Mouse (Mus musculus): ENCODE data around the gene 2310007B03Rik. TPM values are rescaled to one million over a fixed set of nuclear protein-coding genes. Genes with fewer than 3 reads are reported as not detected.
A peak's percentile ranks its signal among the peaks of the same experiment; 100 is the strongest.

The 2310007B03Rik gene
- polyA plus RNA-seq, 1 experiment from 2014 or later: 8.7 TPM

GRCm38 (mm10) chr1:93175849-93176248, 15.1 kb upstream of the 2310007B03Rik start:
- WGBS: 23% methylated on average over 6 of the region's 6 CpGs
- H3K27me3 ChIP-seq (replicated peaks): peaks cover 8% of the 10 kb centered on the region; the same call in 1 of the 2 replicates
- H3K9ac ChIP-seq: no peak overlapping the region
- ATAC-seq: no peak
- H3K4me1 ChIP-seq (replicated peaks): peaks cover 18% of the 10 kb centered on the region
- no peaks in the 10 kb centered on the region for H3K9me3 ChIP-seq
- peak overlapping the region; percentile 2; the same call in 1 of the 2 replicates for H3K4me3 ChIP-seq (replicated peaks)
- peak overlapping the region; percentile 80 for H3K4me2 ChIP-seq (replicated peaks)
- H3K27ac ChIP-seq: 0 out of 2 replicates have a peak overlapping the region, but pooled peaks have one; percentile 9
- no peaks in the 10 kb centered on the region for H3K36me3 ChIP-seq

- peak; percentile 69 for ATAC-seq
- Histone ChIP-seq H3K9ac (no peak overlapping the region), H3K9me3 (no peaks in the 10 kb centered on the region), H3K27me3 (replicated peaks) (peaks cover 8% of the 10 kb centered on the region; the same call in 1 of the 2 replicates), H3K27ac (no peak overlapping the region), H3K4me1 (replicated peaks) (peaks cover 18% of the 10 kb centered on the region), H3K4me3 (replicated peaks) (no peak overlapping the region), H3K4me2 (replicated peaks) (no peak overlapping the region), H3K36me3 (no peaks in the 10 kb centered on the region)
- WGBS: under 1% methylated on average over 4 of the region's 4 CpGs
Measured at GRCm38 (mm10) chr1:93174399-93174798, 13.7 kb upstream of the 2310007B03Rik start.

- H3K4me2 ChIP-seq (replicated peaks): no peak overlapping the region
- WGBS: 75% methylated on average over 4 of the region's 4 CpGs
- H3K4me1 ChIP-seq (replicated peaks): peaks cover 18% of the 10 kb centered on the region
- no peak overlapping the region for H3K4me3 ChIP-seq (replicated peaks)
- H3K27ac ChIP-seq: no peak overlapping the region
- H3K36me3 ChIP-seq: no peaks in the 10 kb centered on the region
- ATAC-seq: no peak
- H3K9me3 ChIP-seq: no peaks in the 10 kb centered on the region
- H3K27me3 ChIP-seq (replicated peaks): peaks cover 8% of the 10 kb centered on the region; the same call in 1 of the 2 replicates
- no peak overlapping the region for H3K9ac ChIP-seq
Measured at GRCm38 (mm10) chr1:93173665-93174064, 12.9 kb upstream of the 2310007B03Rik start.

- ATAC-seq: no peak
- H3K27me3 ChIP-seq (replicated peaks): no peaks in the 10 kb centered on the region
- no peaks in the 10 kb centered on the region for H3K36me3 ChIP-seq
- H3K4me1 ChIP-seq (replicated peaks): no peaks in the 10 kb centered on the region
- no peak within 1 kb of the TSS for H3K4me2 ChIP-seq (replicated peaks)
- 36% methylated on average over 10 of the region's 10 CpGs for WGBS
- H3K27ac ChIP-seq: no peak within 1 kb of the TSS
- H3K4me3 ChIP-seq (replicated peaks): no peak within 1 kb of the TSS
- H3K9ac ChIP-seq: no peak within 1 kb of the TSS
- no peaks in the 10 kb centered on the region for H3K9me3 ChIP-seq
Measured at GRCm38 (mm10) chr1:93168295-93168775, 7.6 kb upstream of the 2310007B03Rik start, which contains the start of gene Crocc2. Gene Crocc2 (plus strand): TSS chr1:93168725.

- Histone ChIP-seq H3K4me3 (replicated peaks) (no peak overlapping the region), H3K9me3 (no peaks in the 10 kb centered on the region), H3K27ac (no peak overlapping the region), H3K4me2 (replicated peaks) (no peak overlapping the region), H3K9ac (no peak overlapping the region), H3K4me1 (replicated peaks) (no peaks in the 10 kb centered on the region), H3K36me3 (no peaks in the 10 kb centered on the region), H3K27me3 (replicated peaks) (no peaks in the 10 kb centered on the region)
- ATAC-seq: no peak
- WGBS: 80% methylated on average over 11 of the region's 11 CpGs
Measured at GRCm38 (mm10) chr1:93166346-93167079, 5.8 kb upstream of the 2310007B03Rik start.

GRCm38 (mm10) chr1:93165447-93165846, 4.7 kb upstream of the 2310007B03Rik start:
- no peaks in the 10 kb centered on the region for H3K27me3 ChIP-seq (replicated peaks)
- H3K4me1 ChIP-seq (replicated peaks): 0 out of 2 replicates have a peak, but pooled peaks cover 8% of the 10 kb centered on the region
- no peak overlapping the region for H3K4me3 ChIP-seq (replicated peaks)
- no peak for ATAC-seq
- WGBS: 73% methylated on average over 9 of the region's 9 CpGs
- H3K4me2 ChIP-seq (replicated peaks): no peak overlapping the region
- no peak overlapping the region for H3K27ac ChIP-seq
- no peak overlapping the region for H3K9ac ChIP-seq
- H3K36me3 ChIP-seq: no peaks in the 10 kb centered on the region
- no peaks in the 10 kb centered on the region for H3K9me3 ChIP-seq

GRCm38 (mm10) chr1:93162588-93162987, 1.8 kb upstream of the 2310007B03Rik start:
- no peak overlapping the region for H3K27ac ChIP-seq
- no peak overlapping the region for H3K9ac ChIP-seq
- peaks cover 18% of the 10 kb centered on the region; the same call in 1 of the 2 replicates for H3K4me1 ChIP-seq (replicated peaks)
- no peak overlapping the region for H3K4me2 ChIP-seq (replicated peaks)
- no peak overlapping the region for H3K4me3 ChIP-seq (replicated peaks)
- H3K36me3 ChIP-seq: no peaks in the 10 kb centered on the region
- H3K27me3 ChIP-seq (replicated peaks): no peaks in the 10 kb centered on the region
- WGBS: 85% methylated on average over 7 of the region's 7 CpGs
- H3K9me3 ChIP-seq: no peaks in the 10 kb centered on the region
- no peak for ATAC-seq

GRCm38 (mm10) chr1:93161921-93162320, 1.2 kb upstream of the 2310007B03Rik start:
- Histone ChIP-seq H3K36me3 (no peaks in the 10 kb centered on the region), H3K27me3 (replicated peaks) (no peaks in the 10 kb centered on the region), H3K4me2 (replicated peaks) (no peak overlapping the region), H3K9me3 (no peaks in the 10 kb centered on the region), H3K27ac (no peak overlapping the region), H3K9ac (no peak overlapping the region), H3K4me1 (replicated peaks) (peaks cover 18% of the 10 kb centered on the region; the same call in 1 of the 2 replicates), H3K4me3 (replicated peaks) (no peak overlapping the region)
- 67% methylated on average over 10 of the region's 10 CpGs for WGBS
- no peak for ATAC-seq

- no peak overlapping the region for H3K9ac ChIP-seq
- H3K4me2 ChIP-seq (replicated peaks): peak overlapping the region; percentile 55
- 0 out of 2 replicates have a peak overlapping the region, but pooled peaks have one; percentile 44 for H3K27ac ChIP-seq
- H3K27me3 ChIP-seq (replicated peaks): no peaks in the 10 kb centered on the region
- 0 out of 2 replicates have a peak, but pooled peaks have one; percentile 7 for ATAC-seq
- H3K4me3 ChIP-seq (replicated peaks): no peak overlapping the region
- peaks cover 18% of the 10 kb centered on the region; the same call in 1 of the 2 replicates for H3K4me1 ChIP-seq (replicated peaks)
- H3K36me3 ChIP-seq: no peaks in the 10 kb centered on the region
- 76% methylated on average over 8 of the region's 8 CpGs for WGBS
- no peaks in the 10 kb centered on the region for H3K9me3 ChIP-seq
Measured at GRCm38 (mm10) chr1:93161350-93161749, 602 bp upstream of the 2310007B03Rik start.

- Histone ChIP-seq H3K4me2 (replicated peaks) (peak overlapping the region; percentile 55), H3K9me3 (no peaks in the 10 kb centered on the region), H3K4me1 (replicated peaks) (peaks cover 18% of the 10 kb centered on the region; the same call in 1 of the 2 replicates), H3K36me3 (no peaks in the 10 kb centered on the region), H3K9ac (peak overlapping the region; percentile 21; the same call in 1 of the 2 replicates), H3K27me3 (replicated peaks) (no peaks in the 10 kb centered on the region), H3K27ac (peak overlapping the region; percentile 15), H3K4me3 (replicated peaks) (peak overlapping the region; percentile 9)
- 70% methylated on average over 21 of the region's 21 CpGs for WGBS
- peak; percentile 55 for ATAC-seq
Measured at GRCm38 (mm10) chr1:93159566-93160500, 915 bp downstream of the 2310007B03Rik start.

GRCm38 (mm10) chr1:93158916-93159315, 1.8 kb downstream of the 2310007B03Rik start:
- H3K9ac ChIP-seq: no peak overlapping the region
- H3K9me3 ChIP-seq: no peaks in the 10 kb centered on the region
- no peak overlapping the region; the same call in 1 of the 2 replicates for H3K4me3 ChIP-seq (replicated peaks)
- H3K27ac ChIP-seq: no peak overlapping the region
- no peaks in the 10 kb centered on the region for H3K36me3 ChIP-seq
- peaks cover 18% of the 10 kb centered on the region; the same call in 1 of the 2 replicates for H3K4me1 ChIP-seq (replicated peaks)
- ATAC-seq: no peak
- 72% methylated on average over 8 of the region's 8 CpGs for WGBS
- H3K27me3 ChIP-seq (replicated peaks): no peaks in the 10 kb centered on the region
- H3K4me2 ChIP-seq (replicated peaks): peak overlapping the region; percentile 55

- Histone ChIP-seq H3K9ac (no peak overlapping the region), H3K27me3 (replicated peaks) (no peaks in the 10 kb centered on the region), H3K4me1 (replicated peaks) (peaks cover 18% of the 10 kb centered on the region; the same call in 1 of the 2 replicates), H3K4me2 (replicated peaks) (no peak overlapping the region), H3K4me3 (replicated peaks) (no peak overlapping the region), H3K9me3 (no peaks in the 10 kb centered on the region), H3K36me3 (no peaks in the 10 kb centered on the region), H3K27ac (no peak overlapping the region)
- WGBS: 78% methylated on average over 4 of the region's 4 CpGs
- peak; percentile 24; the same call in 1 of the 2 replicates for ATAC-seq
Measured at GRCm38 (mm10) chr1:93157566-93157965, 3.2 kb downstream of the 2310007B03Rik start.
